Mouse (Mus musculus) lung, embryonic 16.5 days (tissue): ENCODE data around the gene Jazf1. TPM values are rescaled to one million over a fixed set of nuclear protein-coding genes. Genes with fewer than 3 reads are reported as not detected.
A peak's percentile ranks its signal among the peaks of the same experiment; 100 is the strongest.

ENCODE experiments used
- ATAC-seq: fragments of 200-750 bp; cut with Nextera tagmentation; 2 replicates; pipeline ENCODE4 v1.8.0; 2017; ENCODE audit warnings: low read depth, mild to moderate bottlenecking, moderate library complexity
- H3K27ac ChIP-seq: fragments of 300-500 bp; sonication (generic); 2 replicates; pipeline ENCODE4 v1.5.1; 2014; ENCODE audit warnings: mild to moderate bottlenecking, control low read depth, low read length
- H3K27me3 ChIP-seq: fragments of 300-500 bp; sonication (generic); 2 replicates; pipeline ENCODE4 v1.6.1; 2014; ENCODE audit warnings: low read depth, low read length, mixed read lengths; ENCODE audit not compliant: control insufficient read depth, insufficient read depth
- H3K36me3 ChIP-seq: fragments of 300-500 bp; sonication (generic); 2 replicates; pipeline ENCODE4 v1.6.1; 2014; ENCODE audit warnings: low read length; ENCODE audit not compliant: control insufficient read depth, insufficient read depth
- H3K4me1 ChIP-seq: fragments of 300-500 bp; sonication (generic); replicated peaks from 2 replicates; pipeline ENCODE4 v1.6.1; 2014; ENCODE audit warnings: low read length, mixed read lengths; ENCODE audit not compliant: control insufficient read depth, insufficient read depth
- H3K4me2 ChIP-seq: fragments of 300-500 bp; sonication (generic); 2 replicates; pipeline ENCODE4 v1.6.1; 2014; ENCODE audit warnings: low read depth, low read length, control low read depth
- H3K4me3 ChIP-seq: fragments of 300-500 bp; sonication (generic); 2 replicates; pipeline ENCODE4 v1.5.1; 2014; ENCODE audit warnings: mild to moderate bottlenecking, low read length, control low read depth
- H3K9ac ChIP-seq: fragments of 300-500 bp; sonication (generic); 2 replicates; pipeline ENCODE4 v1.6.1; 2014; ENCODE audit warnings: low read length, control low read depth
- H3K9me3 ChIP-seq: fragments of 300-500 bp; sonication (generic); 2 replicates; pipeline ENCODE4 v1.6.1; 2016; ENCODE audit warnings: low read length; ENCODE audit not compliant: control insufficient read depth
- WGBS: fragments of 180-500 bp; shearing (Covaris S2); extraction: QIAGEN DNeasy Blood & Tissue Kit; methylation state at CpG from one replicate; pipeline ENCODE4 v1.1.7; 2014; 5-methylcytosine and 5-hydroxymethylcytosine counted together
- polyA plus RNA-seq: library from polyadenylated mRNA; unstranded; fragments of >200 nt; fragmentation: Nextera tagmentation; extraction: Ambion mirVana; gene quantifications from 2 replicates; pipeline ENCODE4 v1.2.1, GENCODE M21; 2015

Gene Jazf1
- polyA plus RNA-seq, 1 experiment from 2014 or later, result 5.3 TPM

- Histone ChIP-seq H3K4me3 (no peak overlapping the region), H3K27ac (peak overlapping the region; percentile 80), H3K9me3 (no peaks in the 10 kb centered on the region), H3K4me1 (peaks cover 7% of the 10 kb centered on the region; the same call in 1 of the 2 replicates), H3K36me3 (no peaks in the 10 kb centered on the region), H3K9ac (no peak overlapping the region), H3K4me2 (no peak overlapping the region), H3K27me3 (no peaks in the 10 kb centered on the region)
- ATAC-seq, result peak; percentile 82
- WGBS, result 57% methylated on average over 9 of the region's 9 CpGs
Observed at GRCm38 (mm10) chr6:52861186-52861820, 207.1 kb downstream of the Jazf1 start.

DNA sequence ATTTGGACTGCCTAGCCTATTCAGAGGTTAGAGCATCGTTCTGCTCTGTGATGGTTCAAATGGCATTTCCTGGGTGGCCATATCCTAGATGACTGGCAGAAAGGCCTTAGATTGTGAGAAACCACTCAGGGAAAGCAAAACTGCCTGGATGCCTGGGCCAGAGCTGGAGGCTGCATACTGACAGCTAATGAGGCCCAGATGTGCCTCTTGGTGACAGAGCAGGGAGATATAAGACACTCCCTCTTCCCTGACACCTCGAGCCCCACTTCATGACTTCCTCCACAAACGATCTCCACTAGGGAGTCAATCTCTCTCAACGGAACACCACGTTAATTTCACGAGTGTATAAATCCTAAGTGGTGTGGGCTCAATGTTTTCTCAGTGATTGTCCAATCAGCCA, 207.7 kb downstream of the Jazf1 start:
- Histone ChIP-seq H3K4me1 (peaks cover 7% of the 10 kb centered on the region; the same call in 1 of the 2 replicates), H3K27ac (peak overlapping the region; percentile 70), H3K9me3 (no peaks in the 10 kb centered on the region), H3K4me3 (no peak overlapping the region), H3K36me3 (no peaks in the 10 kb centered on the region), H3K9ac (no peak overlapping the region), H3K27me3 (no peaks in the 10 kb centered on the region), H3K4me2 (no peak overlapping the region)
- ATAC-seq, result peak; percentile 63
- 28% methylated on average over 6 of the region's 6 CpGs for WGBS

GRCm38 (mm10) chr6:52858911-52859431, 209.5 kb downstream of the Jazf1 start:
- ATAC-seq, result no peak
- Histone ChIP-seq H3K36me3 (no peaks in the 10 kb centered on the region), H3K27me3 (no peaks in the 10 kb centered on the region), H3K4me2 (no peak overlapping the region), H3K9me3 (no peaks in the 10 kb centered on the region), H3K27ac (no peak overlapping the region), H3K4me3 (no peak overlapping the region), H3K9ac (no peak overlapping the region), H3K4me1 (peaks cover 7% of the 10 kb centered on the region; the same call in 1 of the 2 replicates)
- WGBS, result 81% methylated on average over 3 of the region's 3 CpGs

DNA sequence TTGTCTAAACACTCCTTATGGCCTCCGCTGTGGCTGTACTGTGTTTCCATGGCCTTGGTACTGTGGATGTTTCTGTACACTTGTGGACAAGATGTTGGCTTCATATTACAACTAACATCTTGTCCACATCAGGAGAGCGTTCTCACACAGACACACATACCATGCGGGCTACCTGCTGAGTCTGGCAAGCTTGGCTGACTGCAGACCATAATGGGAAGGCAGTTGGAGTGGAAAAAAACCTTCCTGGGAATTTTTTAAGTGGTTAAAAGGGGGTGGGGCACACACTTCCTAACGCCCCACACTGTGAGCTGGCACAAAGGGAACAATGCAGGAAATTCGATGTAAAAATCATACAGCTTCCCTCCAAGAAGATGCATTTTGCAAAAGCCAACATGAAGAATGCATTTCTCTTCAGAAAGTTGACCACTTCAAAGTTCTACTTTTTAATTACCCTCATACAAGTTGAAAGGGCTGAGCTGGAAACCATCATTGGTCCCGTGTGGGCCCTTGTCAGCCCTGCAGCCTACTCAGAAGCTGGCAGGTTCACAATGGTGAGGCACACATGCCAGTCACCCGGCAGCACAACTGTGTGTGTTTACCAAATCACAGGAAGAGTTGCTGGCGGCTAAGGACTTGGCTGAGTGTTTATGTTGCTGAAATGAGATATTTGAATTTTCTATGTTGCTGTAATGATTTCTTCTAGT, 215.9 kb downstream of the Jazf1 start:
- Histone ChIP-seq H3K4me1 (0 out of 2 replicates have a peak, but pooled peaks cover 8% of the 10 kb centered on the region), H3K9me3 (no peaks in the 10 kb centered on the region), H3K4me3 (no peak overlapping the region), H3K27me3 (no peaks in the 10 kb centered on the region), H3K27ac (no peak overlapping the region), H3K9ac (no peak overlapping the region), H3K36me3 (no peaks in the 10 kb centered on the region), H3K4me2 (no peak overlapping the region)
- 42% methylated on average over 8 of the region's 8 CpGs for WGBS
- ATAC-seq, result peak; percentile 23; the same call in 1 of the 2 replicates

DNA sequence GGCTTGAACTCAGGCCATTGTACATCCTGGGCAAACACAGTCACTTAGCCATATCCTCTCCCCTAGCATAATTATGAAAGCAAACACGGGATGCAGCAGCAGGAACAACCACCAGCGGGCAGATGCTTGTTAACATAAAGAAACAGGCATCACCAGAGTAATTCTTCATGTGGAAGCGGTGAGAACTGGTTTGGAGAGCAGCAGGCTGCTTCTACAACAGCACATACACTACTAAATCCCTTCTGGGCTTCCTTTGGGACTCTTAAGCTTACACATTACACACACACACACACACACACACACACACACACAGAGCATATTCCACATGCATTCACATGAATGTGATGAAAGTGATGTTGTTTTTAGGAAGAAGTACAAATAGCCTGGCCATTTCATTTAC, 216.5 kb downstream of the Jazf1 start:
- Histone ChIP-seq H3K4me3 (no peak overlapping the region), H3K9me3 (no peaks in the 10 kb centered on the region), H3K4me2 (no peak overlapping the region), H3K4me1 (0 out of 2 replicates have a peak, but pooled peaks cover 8% of the 10 kb centered on the region), H3K27ac (no peak overlapping the region), H3K27me3 (no peaks in the 10 kb centered on the region), H3K9ac (no peak overlapping the region), H3K36me3 (no peaks in the 10 kb centered on the region)
- no peak for ATAC-seq
- WGBS, result 51% methylated on average over 3 of the region's 3 CpGs

- Histone ChIP-seq H3K27ac (no peak overlapping the region; the same call in 1 of the 2 replicates), H3K27me3 (no peaks in the 10 kb centered on the region), H3K9me3 (no peaks in the 10 kb centered on the region), H3K9ac (no peak overlapping the region), H3K4me2 (peak overlapping the region; percentile 15; the same call in 1 of the 2 replicates), H3K4me1 (0 out of 2 replicates have a peak, but pooled peaks cover 8% of the 10 kb centered on the region), H3K36me3 (no peaks in the 10 kb centered on the region), H3K4me3 (no peak overlapping the region)
- peak; percentile 70; the same call in 1 of the 2 replicates for ATAC-seq
- 42% methylated on average over 5 of the region's 5 CpGs for WGBS
Observed at GRCm38 (mm10) chr6:52851019-52851418, 217.4 kb downstream of the Jazf1 start.

GRCm38 (mm10) chr6:52848199-52848598, 220.2 kb downstream of the Jazf1 start:
- WGBS, result 70% methylated on average over 6 of the region's 6 CpGs
- H3K4me3 ChIP-seq, result no peak overlapping the region
- H3K27ac ChIP-seq, result no peak overlapping the region
- no peak overlapping the region for H3K4me2 ChIP-seq
- H3K27me3 ChIP-seq, result no peaks in the 10 kb centered on the region
- ATAC-seq, result no peak
- no peak overlapping the region for H3K9ac ChIP-seq
- 0 out of 2 replicates have a peak, but pooled peaks cover 8% of the 10 kb centered on the region for H3K4me1 ChIP-seq
- H3K9me3 ChIP-seq, result no peaks in the 10 kb centered on the region
- H3K36me3 ChIP-seq, result no peaks in the 10 kb centered on the region

GRCm38 (mm10) chr6:52846314-52846713, 222.1 kb downstream of the Jazf1 start:
- 83% methylated on average over 2 of the region's 2 CpGs for WGBS

GRCm38 (mm10) chr6:52844741-52845140, 223.7 kb downstream of the Jazf1 start:
- H3K9me3 ChIP-seq, result no peaks in the 10 kb centered on the region
- no peak overlapping the region for H3K4me2 ChIP-seq
- no peak for ATAC-seq
- H3K27ac ChIP-seq, result no peak overlapping the region
- peaks cover 4% of the 10 kb centered on the region; the same call in 1 of the 2 replicates for H3K4me1 ChIP-seq
- H3K4me3 ChIP-seq, result no peak overlapping the region
- no peaks in the 10 kb centered on the region for H3K36me3 ChIP-seq
- H3K9ac ChIP-seq, result no peak overlapping the region
- H3K27me3 ChIP-seq, result no peaks in the 10 kb centered on the region
- WGBS, result 75% methylated on average over 3 of the region's 3 CpGs

More at GRCm38 (mm10) chr6:52846314-52846713, 222.1 kb downstream of the Jazf1 start:
- peaks cover 4% of the 10 kb centered on the region; the same call in 1 of the 2 replicates for H3K4me1 ChIP-seq
- no peaks in the 10 kb centered on the region for H3K36me3 ChIP-seq
- H3K4me2 ChIP-seq, result no peak overlapping the region
- no peak overlapping the region for H3K27ac ChIP-seq
- H3K9ac ChIP-seq, result no peak overlapping the region
- H3K4me3 ChIP-seq, result no peak overlapping the region
- no peak for ATAC-seq
- no peaks in the 10 kb centered on the region for H3K9me3 ChIP-seq
- H3K27me3 ChIP-seq, result no peaks in the 10 kb centered on the region
